Mouse (Mus musculus) limb, embryonic 14.5 days (tissue): ENCODE data around the gene Gm37240. TPM values are rescaled to one million over a fixed set of nuclear protein-coding genes. Genes with fewer than 3 reads are reported as not detected.

Source experiments
- ATAC-seq: fragments of 200-750 bp; cut with Nextera tagmentation; 2 replicates; pipeline ENCODE4 v1.8.0; 2017; ENCODE audit warnings: low read depth, moderate number of reproducible peaks, moderate TSS enrichment; ENCODE audit not compliant: low FRiP score
- DNase-seq: peaks from one replicate; pipeline ENCODE4 v3.0.0-alpha.2; 2015; ENCODE audit warnings: low spot score
- H3K27ac ChIP-seq: fragments of 300-500 bp; sonication (generic); replicated peaks from 2 replicates; pipeline ENCODE4 v1.5.1; 2014; ENCODE audit warnings: low read depth, mild to moderate bottlenecking, low read length, moderate library complexity, mixed read lengths
- H3K27me3 ChIP-seq: fragments of 300-500 bp; sonication (generic); 2 replicates; pipeline ENCODE4 v1.6.1; 2014; ENCODE audit warnings: low read length, mixed read lengths; ENCODE audit not compliant: control insufficient read depth, insufficient read depth
- H3K36me3 ChIP-seq: fragments of 300-500 bp; sonication (generic); 2 replicates; pipeline ENCODE4 v1.6.1; 2014; ENCODE audit warnings: mild to moderate bottlenecking, low read length, moderate library complexity, mixed read lengths; ENCODE audit not compliant: control insufficient read depth, insufficient read depth
- H3K4me1 ChIP-seq: fragments of 300-500 bp; sonication (generic); 2 replicates; pipeline ENCODE4 v1.6.1; 2014; ENCODE audit warnings: antibody characterized with exemption, low read length, mixed read lengths; ENCODE audit not compliant: control insufficient read depth, insufficient read depth
- H3K4me2 ChIP-seq: fragments of 300-500 bp; sonication (generic); replicated peaks from 2 replicates; pipeline ENCODE4 v1.6.1; 2014; ENCODE audit warnings: low read depth, mild to moderate bottlenecking, low read length, moderate library complexity; ENCODE audit not compliant: severe bottlenecking
- H3K4me3 ChIP-seq: fragments of 300-500 bp; sonication (generic); replicated peaks from 2 replicates; pipeline ENCODE4 v1.5.1; 2014; ENCODE audit warnings: low read length
- H3K9ac ChIP-seq: fragments of 300-500 bp; sonication (generic); 2 replicates; pipeline ENCODE4 v1.6.1; 2014; ENCODE audit warnings: mild to moderate bottlenecking, low read depth, low read length, moderate library complexity; ENCODE audit not compliant: severe bottlenecking
- H3K9me3 ChIP-seq: fragments of 300-500 bp; sonication (generic); 2 replicates; pipeline ENCODE4 v1.6.1; 2016; ENCODE audit warnings: low read length; ENCODE audit not compliant: control insufficient read depth
- POLR2A ChIP-seq: fragments of 200-500 bp; IDR thresholded peaks from 2 replicates; pipeline ENCODE4 v1.8.0; 2012; ENCODE audit warnings: inconsistent platforms, mild to moderate bottlenecking, moderate library complexity, borderline replicate concordance; ENCODE audit not compliant: insufficient read depth, insufficient read length; ENCODE audit errors: extremely low read depth
- WGBS: fragments of 180-500 bp; shearing (Covaris S2); extraction: QIAGEN DNeasy Blood & Tissue Kit; methylation state at CpG from one replicate; pipeline ENCODE4 v1.1.7; 2014; 5-methylcytosine and 5-hydroxymethylcytosine counted together
- polyA plus RNA-seq, 2 experiments: library from polyadenylated mRNA; depleted of rRNA in 1 of 2; stranded (reverse) in 1 of 2; unstranded in 1 of 2; fragments of >200 nt; fragmentation: Nextera tagmentation in 1 of 2; extraction: Ambion mirVana in 1 of 2; gene quantifications; 2 replicates each; pipeline versions ENCODE4 v1.2.1 to v1.2.3; 2012 to 2014

Gm37240 gene
- polyA plus RNA-seq, 2 experiments, result 2.0 to 13.4 TPM

- H3K36me3 ChIP-seq, result no peaks in the 10 kb centered on the region
- WGBS, result 89% methylated on average over 3 of the region's 3 CpGs
- DNase-seq, result no peak
- no peaks in the 10 kb centered on the region for H3K4me1 ChIP-seq
- H3K4me3 ChIP-seq, result no peak overlapping the region
- no peaks in the 10 kb centered on the region for H3K9me3 ChIP-seq
- no peak overlapping the region for H3K4me2 ChIP-seq
- no peak overlapping the region for H3K9ac ChIP-seq
- no peak overlapping the region for H3K27ac ChIP-seq
- no peak for TF ChIP-seq POLR2A
- ATAC-seq, result no peak
- H3K27me3 ChIP-seq, result no peaks in the 10 kb centered on the region
These were observed 530.9 kb downstream of the Gm37240 start for GRCm38 (mm10) chr3:85356373-85356772.

DNA sequence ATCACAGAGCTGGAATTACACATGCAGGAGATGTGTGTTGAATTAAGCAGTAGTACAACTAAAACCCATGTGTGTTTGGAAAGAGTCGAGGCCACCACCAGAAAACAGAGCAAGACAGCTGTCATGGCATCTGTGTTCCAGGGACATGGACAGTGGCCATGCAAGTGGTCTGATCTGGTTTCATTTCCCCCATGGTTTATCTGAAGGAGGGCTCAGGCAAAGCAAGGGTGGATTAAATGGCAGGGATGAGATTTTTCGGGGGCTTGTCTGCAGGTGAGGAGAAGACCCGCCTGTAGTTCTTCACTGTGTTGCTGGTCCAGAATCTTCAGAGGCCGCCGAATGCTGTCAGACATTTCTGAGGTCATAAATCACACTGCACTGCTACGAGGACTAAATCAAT is 539.3 kb downstream of the Gm37240 start:
- Histone ChIP-seq H3K9me3 (no peaks in the 10 kb centered on the region), H3K27ac (no peak overlapping the region), H3K27me3 (no peaks in the 10 kb centered on the region), H3K9ac (no peak overlapping the region), H3K4me3 (no peak overlapping the region), H3K4me2 (no peak overlapping the region), H3K4me1 (no peaks in the 10 kb centered on the region), H3K36me3 (no peaks in the 10 kb centered on the region)
- DNase-seq, result no peak
- WGBS, result 65% methylated on average over 6 of the region's 6 CpGs
- TF ChIP-seq POLR2A, result no peak
- no peak for ATAC-seq

- H3K27me3 ChIP-seq, result no peaks in the 10 kb centered on the region
- H3K36me3 ChIP-seq, result no peaks in the 10 kb centered on the region
- no peak for TF ChIP-seq POLR2A
- H3K27ac ChIP-seq, result no peak overlapping the region
- H3K4me2 ChIP-seq, result no peak overlapping the region
- no peak overlapping the region for H3K4me3 ChIP-seq
- H3K9ac ChIP-seq, result no peak overlapping the region
- no peak for ATAC-seq
- WGBS, result 40% methylated on average over 12 of the region's 12 CpGs
- no peaks in the 10 kb centered on the region for H3K4me1 ChIP-seq
- H3K9me3 ChIP-seq, result no peaks in the 10 kb centered on the region
- DNase-seq, result no peak
These were observed 546.0 kb downstream of the Gm37240 start for GRCm38 (mm10) chr3:85341103-85341860.

DNA sequence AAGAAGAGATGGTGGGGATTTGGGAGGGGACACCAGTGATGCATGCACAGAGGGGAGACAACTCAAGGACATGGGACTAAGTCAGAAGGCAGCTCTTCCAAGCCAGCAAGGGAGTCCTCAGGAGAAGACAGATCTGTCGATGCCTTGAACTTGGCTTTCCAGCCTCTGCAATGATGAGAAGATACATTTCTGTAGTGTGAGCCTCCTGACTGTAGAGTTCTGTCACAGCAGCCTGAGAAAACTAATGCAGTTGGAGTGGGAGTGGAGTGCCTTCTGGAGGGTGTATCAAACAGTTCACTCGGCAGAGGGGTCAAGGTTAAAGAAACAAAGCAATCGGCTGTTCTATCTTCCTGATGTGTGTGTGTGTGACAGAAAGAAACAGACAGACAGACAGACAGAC is 546.8 kb downstream of the Gm37240 start:
- WGBS, result 49% methylated on average over 3 of the region's 3 CpGs
- ATAC-seq (no peak), DNase-seq (no peak)
- H3K4me1 ChIP-seq, result no peaks in the 10 kb centered on the region
- H3K36me3 ChIP-seq, result no peaks in the 10 kb centered on the region
- no peaks in the 10 kb centered on the region for H3K27me3 ChIP-seq
- no peak overlapping the region for H3K27ac ChIP-seq
- no peaks in the 10 kb centered on the region for H3K9me3 ChIP-seq
- no peak overlapping the region for H3K4me3 ChIP-seq
- no peak overlapping the region for H3K9ac ChIP-seq
- no peak for TF ChIP-seq POLR2A
- no peak overlapping the region for H3K4me2 ChIP-seq

- H3K9me3 ChIP-seq, result no peaks in the 10 kb centered on the region
- no peak overlapping the region for H3K27ac ChIP-seq
- no peak for TF ChIP-seq POLR2A
- no peak overlapping the region for H3K4me2 ChIP-seq
- H3K4me1 ChIP-seq, result no peaks in the 10 kb centered on the region
- no peak for ATAC-seq
- no peaks in the 10 kb centered on the region for H3K36me3 ChIP-seq
- 60% methylated on average over 2 of the region's 2 CpGs for WGBS
- no peaks in the 10 kb centered on the region for H3K27me3 ChIP-seq
- no peak overlapping the region for H3K9ac ChIP-seq
- no peak overlapping the region for H3K4me3 ChIP-seq
- DNase-seq, result no peak
These were observed 547.4 kb downstream of the Gm37240 start for GRCm38 (mm10) chr3:85339926-85340325.
